Mouse (Mus musculus): ENCODE data around the gene Evc2.

DNA sequence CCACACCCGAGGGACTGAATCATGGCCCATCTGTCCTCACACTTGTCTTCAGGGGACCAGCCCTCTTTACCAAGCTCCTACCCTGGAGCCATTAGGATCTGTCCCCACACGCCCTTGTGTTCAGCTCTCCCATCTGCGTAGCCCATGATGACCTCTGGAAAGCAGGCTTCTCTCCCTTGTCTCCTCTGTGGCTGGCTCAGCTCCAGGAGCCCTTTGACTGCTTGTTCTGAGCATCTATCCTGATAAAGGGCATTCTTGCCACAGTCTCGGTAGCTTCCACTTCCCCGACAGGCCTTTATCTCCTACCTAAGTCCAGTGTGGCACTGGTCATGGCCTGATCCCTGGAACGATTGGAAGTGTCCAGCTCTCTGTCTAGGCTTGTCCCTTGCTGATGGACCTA is 11.6 kb upstream of the Evc2 start:
- TF ChIP-seq CTCF (IDR thresholded peaks at IDR 0.05; ENCODE audit: low read depth, low read length) (no peak), POLR2A (IDR thresholded peaks at IDR 0.05; ENCODE audit: borderline replicate concordance, low read depth, low read length) (no peak)
